Mouse (Mus musculus): ENCODE measurements around the gene Il17rd. TPM values are rescaled to one million over a fixed set of nuclear protein-coding genes. Genes with fewer than 3 reads are reported as not detected.

Gene Il17rd
- 3.1 TPM for polyA plus RNA-seq (2014; fragmentation: Illumina TruSeq; extraction: RNeasy Lipid Tissue Mini Kit (QIAGEN cat#74804); ENCODE audit: low read depth, low replicate concordance)

GRCm38 (mm10) chr14:27038783-27039182 is at the start of gene Il17rd:
Il17rd (plus strand) TSS chr14:27038941.

GRCm38 (mm10) chr14:26994211-26994741 is 44.5 kb upstream of the Il17rd start, which contains the start of gene Hesx1:
Hesx1 (plus strand) TSS chr14:26994416.

GRCm38 (mm10) chr14:27114362-27115274 is 75.9 kb downstream of the Il17rd start, which contains the start of gene Arhgef3:
Arhgef3 (plus strand) TSS chr14:27114899.

Other genes with a start within 250 kb of the Il17rd start
- gene Asb14, start 144.4 kb upstream of the Il17rd start, polyA plus RNA-seq (2014; fragmentation: Illumina TruSeq; extraction: RNeasy Lipid Tissue Mini Kit (QIAGEN cat#74804); ENCODE audit: low read depth, low replicate concordance): 156 TPM
- gene Appl1, start 67.7 kb upstream of the Il17rd start, polyA plus RNA-seq (2014; fragmentation: Illumina TruSeq; extraction: RNeasy Lipid Tissue Mini Kit (QIAGEN cat#74804); ENCODE audit: low read depth, low replicate concordance): 12.7 TPM
- gene Hesx1, start 44.5 kb upstream of the Il17rd start, polyA plus RNA-seq (2014; fragmentation: Illumina TruSeq; extraction: RNeasy Lipid Tissue Mini Kit (QIAGEN cat#74804); ENCODE audit: low read depth, low replicate concordance): not detected
- 21.9 TPM for gene Arhgef3, start 76.0 kb downstream of the Il17rd start, polyA plus RNA-seq (2014; fragmentation: Illumina TruSeq; extraction: RNeasy Lipid Tissue Mini Kit (QIAGEN cat#74804); ENCODE audit: low read depth, low replicate concordance)